Mouse (Mus musculus) left cerebral cortex, postnatal 4 days (tissue): ENCODE measurements around the gene Gm5294. TPM values are rescaled to one million over a fixed set of nuclear protein-coding genes. Genes with fewer than 3 reads are reported as not detected.
A peak's percentile ranks its signal among the peaks of the same experiment; 100 is the strongest.

Experiments used
- DNase-seq: peaks from one replicate; pipeline ENCODE4 v3.0.0-alpha.2; 2022
- intact Hi-C: fragments of 180-260 bp; cut with DNase I; formaldehyde crosslinking; loops from one replicate; pipeline ENCODE4 v1.15.1; 2025
- total RNA-seq, 2 experiments: library from RNA; stranded (reverse); gene quantifications; 2 replicates each; pipeline ENCODE4 v1.2.3; 2021

Gm5294 gene
- total RNA-seq, 2 experiments from 2014 or later, result not detected

GRCm38 (mm10) chr5:138848102-138848501, 28.2 kb downstream of the Gm5294 start:
- intact Hi-C loops, result loop anchor here (2.0 kb wide), 1 partner anchor 331 kb away; no protein-coding TSS in a partner anchor
- peak; percentile 87 for DNase-seq

GRCm38 (mm10) chr5:138849682-138850461, 30.0 kb downstream of the Gm5294 start:
- intact Hi-C loops, result loop anchor here (2.0 kb wide), 1 partner anchor 329 kb away; no protein-coding TSS in a partner anchor
- no peak for DNase-seq

- DNase-seq, result no peak
- intact Hi-C loops, result no loop called here
Observed at GRCm38 (mm10) chr5:138850462-138850844, 30.6 kb downstream of the Gm5294 start.

GRCm38 (mm10) chr5:138851296-138851780, 31.5 kb downstream of the Gm5294 start:
- intact Hi-C loops, result no loop called here
- no peak for DNase-seq

- intact Hi-C loops, result no loop called here
- DNase-seq, result no peak
Observed at GRCm38 (mm10) chr5:138852151-138852550, 32.3 kb downstream of the Gm5294 start.

- no peak for DNase-seq
- intact Hi-C loops, result no loop called here
Observed at GRCm38 (mm10) chr5:138853349-138853748, 33.5 kb downstream of the Gm5294 start.

- DNase-seq, result peak; percentile 86
- intact Hi-C loops, result loop anchor here (5.0 kb wide), 1 partner anchor 135 kb away; no protein-coding TSS in a partner anchor
Observed at GRCm38 (mm10) chr5:138857010-138857617, 37.2 kb downstream of the Gm5294 start.

- intact Hi-C loops, result loop anchor here (5.0 kb wide), 1 partner anchor 134 kb away; no protein-coding TSS in a partner anchor
- DNase-seq, result peak; percentile 72
Observed at GRCm38 (mm10) chr5:138857811-138858251, 38.0 kb downstream of the Gm5294 start.

- peak; percentile 71 for DNase-seq
- intact Hi-C loops, result no loop called here
Observed at GRCm38 (mm10) chr5:138863681-138864146, 43.8 kb downstream of the Gm5294 start.

- intact Hi-C loops, result no loop called here
- peak; percentile 45 for DNase-seq
Observed at GRCm38 (mm10) chr5:138864166-138864565, 44.3 kb downstream of the Gm5294 start.

- no peak for DNase-seq
- intact Hi-C loops, result no loop called here
Observed at GRCm38 (mm10) chr5:138864880-138865279, 45.0 kb downstream of the Gm5294 start.

- intact Hi-C loops, result no loop called here
Observed at GRCm38 (mm10) chr5:138865637-138866036, 45.8 kb downstream of the Gm5294 start.

More at GRCm38 (mm10) chr5:138865637-138866036, 45.8 kb downstream of the Gm5294 start:
- DNase-seq, result no peak

Other genes with a start within 250 kb of the Gm5294 start
- gene Zfp68, start 200.3 kb upstream of the Gm5294 start, total RNA-seq, result 10 to 100 TPM; 48.0 to 55.3 TPM
- gene A430033K04Rik, start 197.2 kb upstream of the Gm5294 start, total RNA-seq, result 10 to 100 TPM; 17.3 to 17.8 TPM
- gene Fam20c, start 65.6 kb upstream of the Gm5294 start, total RNA-seq, result 10 to 100 TPM; 79.5 to 92.0 TPM
- gene Pdgfa, start 177.3 kb downstream of the Gm5294 start, total RNA-seq, result 10 to 100 TPM; 50.3 to 52.3 TPM